Mouse (Mus musculus): Measurements from ENCODE around the gene Hacd2.
A peak's percentile ranks its signal among the peaks of the same experiment; 100 is the strongest.

DNA sequence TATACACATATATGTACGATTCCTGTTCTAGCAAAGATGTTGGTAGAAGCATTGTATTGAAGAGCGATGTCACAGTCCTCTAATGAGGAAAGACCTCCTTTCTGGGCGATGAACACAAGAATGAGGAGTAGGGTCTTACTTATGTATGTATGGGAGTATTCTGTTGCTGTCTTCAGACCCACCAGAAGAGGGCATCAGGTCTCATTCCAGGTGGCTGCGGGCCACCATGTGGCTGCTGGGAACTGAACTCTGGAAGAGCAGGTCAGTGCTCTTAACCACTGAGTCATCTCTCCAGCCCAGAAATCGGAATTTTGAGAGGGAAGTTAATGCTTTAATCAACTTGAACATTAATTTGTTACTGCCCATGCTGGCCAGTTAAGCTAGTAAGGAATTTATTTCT is 2.1 kb downstream of the Hacd2 start:
- TF ChIP-seq CTCF (IDR thresholded peaks at IDR 0.05; ENCODE audit: control insufficient read depth, insufficient read depth, low read length) (0 out of 2 replicates have a peak, but pooled peaks have one; percentile 15), POLR2A (IDR thresholded peaks at IDR 0.05; ENCODE audit: borderline replicate concordance, control insufficient read depth, low read depth, low read length) (no peak)
